Mouse (Mus musculus) liver, adult 2 months (tissue): ENCODE results near the gene Acss2. TPM values are rescaled to one million over a fixed set of nuclear protein-coding genes. Genes with fewer than 3 reads are reported as not detected.

Source experiments
- DNase-seq: peaks from one replicate; pipeline ENCODE4 v3.0.0-alpha.2; 2011; ENCODE audit warnings: low read depth, low spot score; ENCODE audit errors: extremely low read depth
- H3K27ac ChIP-seq: fragments of 200-500 bp; replicated peaks from 2 replicates; pipeline ENCODE4 v1.5.1; 2012; ENCODE audit warnings: low read depth, mild to moderate bottlenecking, control low read depth, inconsistent platforms, low read length; ENCODE audit not compliant: insufficient read depth
- H3K27me3 ChIP-seq: fragments of 200-500 bp; 2 replicates; pipeline ENCODE4 v1.6.1; 2012; ENCODE audit warnings: mild to moderate bottlenecking, moderate library complexity, low read length, inconsistent platforms; ENCODE audit not compliant: control insufficient read depth, insufficient read depth
- H3K36me3 ChIP-seq: fragments of 200-500 bp; 2 replicates; pipeline ENCODE4 v1.6.1; 2012; ENCODE audit warnings: low read length, inconsistent platforms; ENCODE audit not compliant: control insufficient read depth, insufficient read depth
- H3K4me1 ChIP-seq: fragments of 200-500 bp; 2 replicates; pipeline ENCODE4 v1.6.1; 2011; ENCODE audit warnings: low read length; ENCODE audit not compliant: control insufficient read depth, insufficient read depth
- H3K4me3 ChIP-seq: fragments of 200-500 bp; 2 replicates; pipeline ENCODE4 v1.5.1; 2011; ENCODE audit warnings: low read depth, mild to moderate bottlenecking, control low read depth, low read length, moderate library complexity; ENCODE audit not compliant: insufficient read depth
- H3K79me2 ChIP-seq: fragments of 200-500 bp; 2 replicates; pipeline ENCODE4 v1.6.1; 2012; ENCODE audit warnings: inconsistent platforms, mild to moderate bottlenecking, low read length, moderate library complexity; ENCODE audit not compliant: control insufficient read depth, insufficient read depth
- H3K9ac ChIP-seq: fragments of 200-500 bp; 2 replicates; pipeline ENCODE4 v1.6.1; 2012; ENCODE audit warnings: low read depth, mild to moderate bottlenecking, control low read depth, inconsistent platforms, low read length
- CTCF ChIP-seq: fragments of 200-500 bp; IDR thresholded peaks from 2 replicates; pipeline ENCODE4 v1.5.1; 2011; ENCODE audit warnings: low read depth, low read length, control low read depth
- POLR2A ChIP-seq: fragments of 200-500 bp; IDR thresholded peaks from 2 replicates; pipeline ENCODE4 v1.6.1; 2011; ENCODE audit warnings: low read length, control low read depth; ENCODE audit not compliant: insufficient read depth; ENCODE audit errors: extremely low read depth
- WGBS: fragments of 180-500 bp; shearing (Covaris S2); methylation state at CpG from one replicate; pipeline ENCODE4 v1.1.7; 2018; 5-methylcytosine and 5-hydroxymethylcytosine counted together
- polyA plus RNA-seq: library from polyadenylated mRNA; depleted of rRNA; stranded (reverse); fragments of >200 nt; gene quantifications from 2 replicates; pipeline ENCODE4 v1.2.3, GENCODE M21; 2012
- total RNA-seq: library from RNA; depleted of rRNA; stranded (reverse); fragments of >200 nt; gene quantifications from 2 replicates; pipeline ENCODE4 v1.2.3, GENCODE M21; 2014

Gene Acss2
- total and polyA plus RNA-seq, 2 experiments = 248 to 297 TPM

- no peaks in the 10 kb centered on the region for H3K27me3 ChIP-seq
- H3K27ac ChIP-seq = no peak overlapping the region
- no peaks in the 10 kb centered on the region for H3K4me1 ChIP-seq
- no peak for DNase-seq
- TF ChIP-seq CTCF (no peak), POLR2A (no peak)
- H3K4me3 ChIP-seq = no peak overlapping the region
- H3K79me2 ChIP-seq = no peaks in the 10 kb centered on the region
- H3K9ac ChIP-seq = no peak overlapping the region
- peaks cover 82% of the 10 kb centered on the region for H3K36me3 ChIP-seq
- WGBS = 79% methylated on average over 4 of the region's 4 CpGs
Measured at GRCm38 (mm10) chr2:155562934-155563333, 45.2 kb downstream of the Acss2 start.

DNA sequence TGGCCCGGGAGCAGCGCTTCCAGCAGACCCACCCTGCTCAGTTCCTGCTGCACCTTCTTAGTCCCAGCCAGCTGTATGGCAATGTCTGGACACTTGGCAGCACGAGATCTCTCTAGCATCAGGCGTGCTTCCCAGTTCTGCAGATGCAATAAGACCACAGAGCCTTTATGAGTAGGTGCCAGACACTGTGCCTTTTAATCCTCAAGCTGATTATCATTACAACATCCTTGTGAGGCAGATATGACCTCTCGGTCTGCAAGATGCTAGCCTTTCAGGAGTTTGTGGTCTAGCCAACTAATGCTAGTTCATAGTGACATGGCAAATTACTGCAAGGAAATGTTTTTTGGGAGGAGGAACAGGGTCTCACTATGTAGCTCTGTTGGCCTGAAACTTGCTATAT, 50.0 kb downstream of the Acss2 start:
- no peak for DNase-seq
- 88% methylated on average over 5 of the region's 5 CpGs for WGBS
- Histone ChIP-seq H3K9ac (no peak overlapping the region), H3K4me1 (no peaks in the 10 kb centered on the region), H3K36me3 (peaks cover 73% of the 10 kb centered on the region), H3K4me3 (no peak overlapping the region), H3K27ac (no peak overlapping the region), H3K79me2 (no peaks in the 10 kb centered on the region), H3K27me3 (no peaks in the 10 kb centered on the region)
- TF ChIP-seq POLR2A (no peak), CTCF (no peak)

DNA sequence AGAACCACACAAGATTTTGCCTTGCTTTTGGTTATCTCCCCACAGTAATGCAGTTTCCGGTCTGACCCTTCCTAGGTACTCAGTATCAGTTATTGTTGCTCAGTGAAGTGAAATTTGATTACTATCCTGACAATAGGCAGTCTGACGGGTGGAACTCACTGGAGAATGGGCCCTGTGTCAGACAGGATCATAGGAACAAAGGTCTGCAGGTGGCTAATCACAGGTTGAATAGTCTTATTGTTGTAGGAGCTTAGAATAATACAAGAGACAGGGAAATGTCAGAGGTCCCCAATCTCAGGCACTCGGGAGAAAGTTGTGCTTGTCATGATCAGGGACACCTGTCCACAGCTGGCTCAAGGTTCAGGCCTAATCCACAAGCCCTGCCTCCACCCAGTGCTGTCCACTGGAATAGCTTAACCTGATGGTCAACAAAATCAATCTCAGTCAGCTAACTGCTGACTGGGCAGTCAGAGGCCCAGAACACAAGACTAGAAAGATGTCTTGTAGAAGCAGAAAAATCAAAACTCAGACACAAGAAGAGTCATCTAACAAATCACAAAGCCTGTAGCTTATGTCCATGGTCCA, 51.6 kb downstream of the Acss2 start:
- Histone ChIP-seq H3K9ac (no peak overlapping the region), H3K4me1 (no peaks in the 10 kb centered on the region; the same call in 1 of the 2 replicates), H3K79me2 (no peaks in the 10 kb centered on the region), H3K36me3 (peaks cover 69% of the 10 kb centered on the region), H3K4me3 (no peak overlapping the region), H3K27me3 (no peaks in the 10 kb centered on the region), H3K27ac (no peak overlapping the region)
- peak; percentile 59 for DNase-seq
- WGBS = 50% methylated on average over 3 of the region's 3 CpGs
- TF ChIP-seq CTCF = no peak
- no peak for TF ChIP-seq POLR2A

DNA sequence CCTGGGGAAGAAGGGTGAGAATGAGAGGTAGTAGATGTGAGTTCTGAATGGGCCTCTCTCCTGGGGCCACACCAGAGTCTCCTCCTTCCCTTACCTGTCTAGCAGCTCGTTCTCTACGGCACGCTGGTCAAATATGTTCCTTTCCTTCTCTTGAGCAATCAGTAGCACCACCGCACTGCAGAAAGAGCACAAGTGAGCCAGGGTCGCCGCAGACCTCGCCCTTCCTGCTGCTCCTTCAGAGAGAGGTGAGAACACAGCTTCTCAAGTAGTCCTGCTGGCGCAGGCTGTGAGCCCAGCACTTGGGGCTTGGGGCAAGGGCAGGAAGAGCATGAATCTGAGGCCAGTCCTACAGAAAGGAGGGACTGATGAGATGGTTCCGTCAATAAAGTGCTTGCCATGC, 55.3 kb downstream of the Acss2 start:
- Histone ChIP-seq H3K27me3 (no peaks in the 10 kb centered on the region), H3K9ac (no peak overlapping the region), H3K36me3 (peaks cover 62% of the 10 kb centered on the region), H3K27ac (no peak overlapping the region), H3K4me3 (no peak overlapping the region), H3K4me1 (peaks cover 10% of the 10 kb centered on the region), H3K79me2 (no peaks in the 10 kb centered on the region)
- TF ChIP-seq CTCF (no peak), POLR2A (no peak)
- no peak for DNase-seq
- 88% methylated on average over 9 of the region's 9 CpGs for WGBS

GRCm38 (mm10) chr2:155573996-155574395, 56.2 kb downstream of the Acss2 start:
- 78% methylated on average over 7 of the region's 7 CpGs for WGBS

GRCm38 (mm10) chr2:155574700-155575099, 57.0 kb downstream of the Acss2 start:
- TF ChIP-seq CTCF (peak; percentile 36; the same call in 1 of the 2 replicates), POLR2A (no peak)
- Histone ChIP-seq H3K4me1 (peaks cover 10% of the 10 kb centered on the region), H3K4me3 (no peak overlapping the region), H3K27ac (peak overlapping the region; percentile 71), H3K27me3 (no peaks in the 10 kb centered on the region), H3K9ac (no peak overlapping the region), H3K79me2 (no peaks in the 10 kb centered on the region), H3K36me3 (peaks cover 56% of the 10 kb centered on the region)
- WGBS = 42% methylated on average over 4 of the region's 4 CpGs
- peak; percentile 88 for DNase-seq

More at GRCm38 (mm10) chr2:155573996-155574395, 56.2 kb downstream of the Acss2 start:
- H3K79me2 ChIP-seq = no peaks in the 10 kb centered on the region
- peaks cover 10% of the 10 kb centered on the region for H3K4me1 ChIP-seq
- H3K4me3 ChIP-seq = no peak overlapping the region
- no peak for TF ChIP-seq POLR2A
- TF ChIP-seq CTCF = no peak
- H3K27ac ChIP-seq = peak overlapping the region; percentile 57; the same call in 1 of the 2 replicates
- DNase-seq = peak; percentile 55
- peaks cover 61% of the 10 kb centered on the region for H3K36me3 ChIP-seq
- H3K9ac ChIP-seq = no peak overlapping the region
- no peaks in the 10 kb centered on the region for H3K27me3 ChIP-seq
